Mouse (Mus musculus): ENCODE results near the gene Crisp3. TPM values are rescaled to one million over a fixed set of nuclear protein-coding genes. Genes with fewer than 3 reads are reported as not detected.
"Not testable (repeated sequence)": the region's sequence is repeated elsewhere in the genome, so short reads cannot be mapped to it uniquely, and the experiment has no call there.

The Crisp3 gene
- polyA plus RNA-seq (2015; fragmentation: Nextera tagmentation; extraction: Ambion mirVana): 0.13 and 0.50 TPM in 2 replicates

DNA sequence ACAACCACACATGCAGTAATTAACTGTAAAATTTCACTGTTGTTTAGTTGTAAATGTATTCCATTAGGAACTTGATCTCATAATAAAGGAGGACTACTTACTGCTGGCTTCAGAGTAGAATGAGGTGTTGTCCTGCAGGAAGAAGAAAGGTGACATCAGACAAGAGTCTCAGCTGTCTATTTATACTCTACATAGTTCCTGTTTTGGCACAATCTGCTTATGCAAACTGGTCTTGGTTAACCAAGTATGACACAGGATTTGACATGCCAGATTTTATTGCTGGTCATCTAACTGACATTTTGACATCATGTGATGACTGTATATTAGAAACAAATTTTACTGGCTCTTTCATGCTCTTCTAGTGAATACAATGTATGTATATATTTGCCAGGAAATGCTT lies at the start of gene Crisp3:
Gene Crisp3, minus strand, starts transcription at position 154 of the 400 bp plus-strand sequence.
- Histone ChIP-seq H3K4me3 (replicated peaks; ENCODE audit: low read depth, low read length) (no peak within 1 kb of the TSS), H3K36me3 (ENCODE audit: insufficient read depth, low read length) (no peaks in the 10 kb centered on the region), H3K27ac (no peak within 1 kb of the TSS), H3K9me3 (replicated peaks; ENCODE audit: low read length) (no peaks in the 10 kb centered on the region), H3K9ac (ENCODE audit: low read depth, low read length) (no peak within 1 kb of the TSS), H3K4me2 (ENCODE audit: low read length) (no peak within 1 kb of the TSS), H3K4me1 (replicated peaks; ENCODE audit: insufficient read depth, low read length) (no peaks in the 10 kb centered on the region), H3K27me3 (ENCODE audit: insufficient read depth, low read length) (no peaks in the 10 kb centered on the region)
- ATAC-seq (replicated peaks; ENCODE audit: low FRiP score, low read depth) (no peak), DNase-seq (ENCODE audit: low spot score) (no peak)
- no peak for TF ChIP-seq CTCF (IDR thresholded peaks at IDR 0.05; ENCODE audit: low read depth)

DNA sequence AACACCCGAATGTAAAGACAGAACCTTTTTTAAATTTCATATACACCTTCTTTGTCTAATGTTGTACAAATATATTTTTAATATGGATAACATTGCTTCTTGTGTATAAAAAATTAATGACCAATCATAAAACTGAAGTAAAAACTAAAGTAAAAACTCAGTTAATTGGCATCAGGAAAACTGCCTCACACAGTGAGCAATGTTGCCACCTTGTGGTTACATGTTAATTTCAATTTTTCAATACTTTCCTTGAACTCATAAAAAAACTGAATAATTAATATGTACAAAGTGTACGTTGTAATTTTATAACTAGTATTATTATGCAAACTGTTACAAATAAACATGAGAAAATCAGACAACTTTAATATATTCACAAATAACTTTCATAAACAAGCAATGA lies 43.3 kb upstream of the Crisp3 start:
- peak; percentile 51 for TF ChIP-seq CTCF (IDR thresholded peaks at IDR 0.05; ENCODE audit: low read depth)
- Histone ChIP-seq H3K9me3 (replicated peaks; ENCODE audit: low read length) (no peaks in the 10 kb centered on the region), H3K36me3 (ENCODE audit: insufficient read depth, low read length) (no peaks in the 10 kb centered on the region), H3K27me3 (ENCODE audit: insufficient read depth, low read length) (no peaks in the 10 kb centered on the region), H3K4me3 (replicated peaks; ENCODE audit: low read depth, low read length) (no peak overlapping the region), H3K9ac (ENCODE audit: low read depth, low read length) (no peak overlapping the region), H3K27ac (no peak overlapping the region), H3K4me2 (ENCODE audit: low read length) (no peak overlapping the region), H3K4me1 (replicated peaks; ENCODE audit: insufficient read depth, low read length) (no peaks in the 10 kb centered on the region)
- no peak for ATAC-seq (replicated peaks; ENCODE audit: low FRiP score, low read depth)
- WGBS: 78% methylated on average over 2 of the region's 2 CpGs
- no peak for DNase-seq (ENCODE audit: low spot score)

DNA sequence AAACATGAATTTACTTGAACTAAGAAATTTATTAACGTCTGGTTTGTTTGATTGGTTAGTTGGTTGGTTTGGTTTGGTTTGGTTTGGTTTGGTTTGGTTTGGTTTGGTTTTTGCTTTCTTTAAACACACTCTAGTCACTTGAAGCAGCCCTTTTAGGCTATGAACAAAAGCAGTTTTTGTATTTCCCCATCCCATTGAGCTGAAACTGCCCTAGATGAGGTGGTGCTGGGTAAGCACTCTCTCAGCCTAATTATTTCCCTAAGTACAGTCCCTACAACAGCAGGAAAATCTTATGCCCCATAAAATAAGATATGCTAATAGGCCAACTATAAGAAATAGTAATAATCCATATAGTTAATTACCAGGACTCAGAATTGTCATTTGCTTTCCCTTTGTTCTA lies 33.4 kb upstream of the Crisp3 start:
- Histone ChIP-seq H3K36me3 (ENCODE audit: insufficient read depth, low read length) (no peaks in the 10 kb centered on the region), H3K27ac (no peak overlapping the region), H3K27me3 (ENCODE audit: insufficient read depth, low read length) (no peaks in the 10 kb centered on the region), H3K4me1 (replicated peaks; ENCODE audit: insufficient read depth, low read length) (no peaks in the 10 kb centered on the region), H3K9ac (ENCODE audit: low read depth, low read length) (no peak overlapping the region), H3K4me3 (replicated peaks; ENCODE audit: low read depth, low read length) (no peak overlapping the region), H3K4me2 (ENCODE audit: low read length) (no peak overlapping the region), H3K9me3 (replicated peaks; ENCODE audit: low read length) (no peaks in the 10 kb centered on the region)
- 67% methylated on average over 1 of the region's 1 CpGs for WGBS
- DNase-seq (ENCODE audit: low spot score) (no peak), ATAC-seq (replicated peaks; ENCODE audit: low FRiP score, low read depth) (no peak)
- no peak for TF ChIP-seq CTCF (IDR thresholded peaks at IDR 0.05; ENCODE audit: low read depth)

DNA sequence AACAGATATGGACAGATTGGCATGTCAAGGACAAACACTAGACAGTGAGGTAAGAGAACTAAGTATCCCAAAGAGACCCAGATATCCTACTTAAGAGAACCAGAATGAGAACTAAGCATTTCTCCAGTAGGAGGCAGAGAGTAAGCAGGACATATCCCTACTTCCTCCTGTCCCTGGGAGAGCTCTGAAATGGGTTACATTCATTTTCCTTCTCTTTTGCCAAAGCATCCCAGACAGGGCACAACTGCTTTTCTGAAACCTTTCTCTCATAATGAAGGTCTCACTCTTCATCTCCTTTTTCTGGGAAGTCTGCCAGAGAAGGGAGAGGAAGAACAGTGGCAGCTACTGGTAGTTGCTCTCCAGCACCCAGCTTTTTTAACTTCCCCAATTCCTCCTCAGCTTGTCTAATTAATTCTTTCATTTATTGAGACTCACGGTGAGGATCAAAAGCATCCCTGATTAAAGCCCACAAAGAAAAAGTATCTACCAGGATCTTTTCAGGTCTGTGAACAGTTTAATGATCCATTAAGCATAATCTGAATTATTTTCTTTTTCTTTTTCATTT lies 32.9 kb upstream of the Crisp3 start:
- no peaks in the 10 kb centered on the region for H3K27me3 ChIP-seq (ENCODE audit: insufficient read depth, low read length)

DNA sequence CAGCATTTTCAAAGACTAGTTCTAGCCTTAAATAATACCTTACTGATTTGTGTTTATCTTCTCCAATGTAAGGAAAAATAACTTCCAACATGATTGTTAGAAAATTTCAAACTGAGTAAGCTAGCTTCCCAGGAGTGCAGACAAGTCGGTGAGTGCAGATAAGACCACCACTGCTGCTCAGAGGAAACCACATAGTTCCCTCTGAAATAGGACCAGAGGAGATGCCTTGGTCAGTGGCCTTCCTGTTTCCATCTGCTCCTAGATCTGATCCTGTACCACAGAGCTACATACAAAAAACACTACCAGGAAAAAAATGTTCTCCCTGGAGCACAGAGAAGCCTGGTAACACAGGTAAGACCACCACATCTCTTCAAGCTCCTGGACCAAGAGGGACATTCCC lies 10.4 kb upstream of the Crisp3 start:
- Histone ChIP-seq H3K4me1 (replicated peaks; ENCODE audit: insufficient read depth, low read length) (no peaks in the 10 kb centered on the region), H3K4me3 (replicated peaks; ENCODE audit: low read depth, low read length) (no peak overlapping the region), H3K9me3 (replicated peaks; ENCODE audit: low read length) (no peaks in the 10 kb centered on the region), H3K27me3 (ENCODE audit: insufficient read depth, low read length) (no peaks in the 10 kb centered on the region), H3K4me2 (ENCODE audit: low read length) (no peak overlapping the region), H3K27ac (no peak overlapping the region), H3K36me3 (ENCODE audit: insufficient read depth, low read length) (no peaks in the 10 kb centered on the region), H3K9ac (ENCODE audit: low read depth, low read length) (no peak overlapping the region)
- no peak for DNase-seq (ENCODE audit: low spot score)
- no peak for ATAC-seq (replicated peaks; ENCODE audit: low FRiP score, low read depth)
- WGBS: 73% methylated on average over 1 of the region's 1 CpGs
- no peak for TF ChIP-seq CTCF (IDR thresholded peaks at IDR 0.05; ENCODE audit: low read depth)

More for the DNA sequence above, 32.9 kb upstream of the Crisp3 start:
- no peaks in the 10 kb centered on the region for H3K9me3 ChIP-seq (replicated peaks; ENCODE audit: low read length)
- no peaks in the 10 kb centered on the region for H3K36me3 ChIP-seq (ENCODE audit: insufficient read depth, low read length)
- WGBS: 58% methylated on average over 1 of the region's 1 CpGs
- no peak for TF ChIP-seq CTCF (IDR thresholded peaks at IDR 0.05; ENCODE audit: low read depth)
- no peak overlapping the region for H3K4me3 ChIP-seq (replicated peaks; ENCODE audit: low read depth, low read length)
- no peak overlapping the region for H3K27ac ChIP-seq
- no peak overlapping the region for H3K4me2 ChIP-seq (ENCODE audit: low read length)
- no peak for ATAC-seq (replicated peaks; ENCODE audit: low FRiP score, low read depth)
- no peaks in the 10 kb centered on the region for H3K4me1 ChIP-seq (replicated peaks; ENCODE audit: insufficient read depth, low read length)
- DNase-seq (ENCODE audit: low spot score): no peak
- H3K9ac ChIP-seq (ENCODE audit: low read depth, low read length): no peak overlapping the region

DNA sequence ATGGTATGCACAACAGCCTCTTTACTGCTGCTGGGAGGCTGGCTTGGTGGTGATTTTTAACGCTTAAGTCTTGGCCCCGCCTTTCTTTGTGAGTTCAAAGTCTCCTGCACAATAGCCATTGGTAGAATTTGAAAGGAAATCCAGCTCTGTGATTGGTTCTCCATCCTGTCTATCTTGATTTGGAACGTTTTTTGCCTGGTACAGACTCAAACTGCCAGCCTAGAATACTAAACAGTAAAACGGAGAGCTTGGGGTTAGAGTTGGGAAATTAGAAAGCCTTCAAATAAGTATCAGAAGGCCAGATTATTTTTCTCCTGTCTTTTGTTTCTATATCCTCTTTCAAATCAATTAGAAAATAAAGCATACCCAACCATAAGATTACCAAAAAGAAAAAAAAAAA lies 33.5 kb downstream of the Crisp3 start, which contains the start of gene Pgk2:
Gene Pgk2, minus strand, starts transcription at position 101 of the 400 bp plus-strand sequence.
- Histone ChIP-seq H3K27me3 (ENCODE audit: insufficient read depth, low read length) (no peaks in the 10 kb centered on the region), H3K9me3 (replicated peaks; ENCODE audit: low read length) (no peaks in the 10 kb centered on the region), H3K4me1 (replicated peaks; ENCODE audit: insufficient read depth, low read length) (no peaks in the 10 kb centered on the region), H3K27ac (no peak within 1 kb of the TSS), H3K4me2 (ENCODE audit: low read length) (no peak within 1 kb of the TSS), H3K36me3 (ENCODE audit: insufficient read depth, low read length) (no peaks in the 10 kb centered on the region), H3K9ac (ENCODE audit: low read depth, low read length) (no peak within 1 kb of the TSS), H3K4me3 (replicated peaks; ENCODE audit: low read depth, low read length) (no peak within 1 kb of the TSS)
- ATAC-seq (replicated peaks; ENCODE audit: low FRiP score, low read depth) (no peak), DNase-seq (ENCODE audit: low spot score) (no peak)
- TF ChIP-seq CTCF (IDR thresholded peaks at IDR 0.05; ENCODE audit: low read depth): no peak
- WGBS: 69% methylated on average over 4 of the region's 4 CpGs

DNA sequence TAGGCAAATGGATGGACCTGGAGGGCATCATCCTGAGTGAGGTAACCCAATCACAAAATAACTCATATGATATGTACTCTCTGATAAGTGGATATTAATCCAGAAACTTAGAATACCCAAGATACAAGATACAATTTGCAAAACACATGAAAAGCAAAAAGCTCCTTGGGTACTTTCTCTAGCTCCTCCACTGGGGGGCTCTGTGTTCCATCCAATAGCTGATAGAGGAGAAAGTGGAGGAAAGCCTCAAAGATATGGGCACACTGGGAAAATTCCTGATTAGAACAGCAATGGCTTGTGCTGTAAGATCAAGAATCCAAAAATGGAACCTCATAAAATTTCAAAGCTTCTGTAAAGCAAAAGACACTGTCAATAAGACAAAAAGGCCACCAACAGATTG lies 40.3 kb downstream of the Crisp3 start:
- H3K9me3 ChIP-seq (replicated peaks; ENCODE audit: low read length); H3K9ac ChIP-seq (ENCODE audit: low read depth, low read length); H3K27ac ChIP-seq; H3K4me3 ChIP-seq (replicated peaks; ENCODE audit: low read depth, low read length); H3K4me1 ChIP-seq (replicated peaks; ENCODE audit: insufficient read depth, low read length); ATAC-seq (replicated peaks; ENCODE audit: low FRiP score, low read depth); H3K27me3 ChIP-seq (ENCODE audit: insufficient read depth, low read length); H3K36me3 ChIP-seq (ENCODE audit: insufficient read depth, low read length); H3K4me2 ChIP-seq (ENCODE audit: low read length); DNase-seq (ENCODE audit: low spot score): not testable (repeated sequence)
- peak; percentile 14; the same call in 1 of the 2 replicates for TF ChIP-seq CTCF (IDR thresholded peaks at IDR 0.05; ENCODE audit: low read depth)

DNA sequence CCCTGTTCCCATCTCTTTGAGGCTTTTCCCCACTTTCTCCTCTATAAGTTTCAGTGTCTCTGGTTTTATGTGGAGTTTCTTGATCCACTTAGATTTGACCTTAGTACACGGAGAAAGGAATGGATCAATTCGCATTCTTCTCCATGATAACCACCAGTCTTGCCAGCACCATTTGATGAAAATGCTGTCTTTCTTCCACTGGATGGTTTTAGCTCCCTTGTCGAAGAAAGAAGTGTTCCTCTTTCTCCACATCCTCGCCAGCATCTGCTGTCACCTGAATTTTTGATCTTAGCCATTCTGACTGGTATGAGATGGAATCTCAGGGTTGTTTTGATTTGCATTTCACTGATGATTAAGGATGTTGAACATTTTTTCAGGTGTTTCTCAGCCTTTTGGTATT lies 51.9 kb downstream of the Crisp3 start:
- H3K4me1 ChIP-seq (replicated peaks; ENCODE audit: insufficient read depth, low read length); H3K27ac ChIP-seq; H3K9me3 ChIP-seq (replicated peaks; ENCODE audit: low read length); H3K27me3 ChIP-seq (ENCODE audit: insufficient read depth, low read length); DNase-seq (ENCODE audit: low spot score); H3K4me3 ChIP-seq (replicated peaks; ENCODE audit: low read depth, low read length); H3K9ac ChIP-seq (ENCODE audit: low read depth, low read length); ATAC-seq (replicated peaks; ENCODE audit: low FRiP score, low read depth); H3K36me3 ChIP-seq (ENCODE audit: insufficient read depth, low read length); H3K4me2 ChIP-seq (ENCODE audit: low read length): not testable (repeated sequence)
- WGBS: 83% methylated on average over 4 of the region's 4 CpGs

All from kidney, postnatal 0 days (tissue).